Comparison of ENCODE assay signal across 1 mouse cellular context in genomic region chr11:53249686-53250085, GRCm38 (mm10).
TF ChIP-seq lines count a peak whose summit lies in the region.

No protein-coding gene starts in this region.

TF ChIP-seq in MEL, 35 proteins besides CTCF, POLR2A, EP300 and RAD21:
- TF ChIP-seq ZKSCAN1 (IDR thresholded peaks at IDR 0.05; ENCODE audit: low read depth, low read length): no peak
- TF ChIP-seq MAZ (IDR thresholded peaks at IDR 0.05; ENCODE audit: low read depth, low read length): no peak
- no peak for TF ChIP-seq GABPA (IDR thresholded peaks at IDR 0.05; ENCODE audit: low read depth, low read length)
- no peak for TF ChIP-seq USF1 (IDR thresholded peaks at IDR 0.05; ENCODE audit: low read depth, low read length)
- TF ChIP-seq CHD1 (IDR thresholded peaks at IDR 0.05; ENCODE audit: low read depth, low read length): no peak
- no peak for TF ChIP-seq GATA1 (IDR thresholded peaks at IDR 0.05; ENCODE audit: low read depth, low read length)
- TF ChIP-seq ZNF384 (IDR thresholded peaks at IDR 0.05; ENCODE audit: low read depth, low read length): 0 out of 2 replicates have a peak, but pooled peaks have one; percentile 11
- no peak for TF ChIP-seq POLR2AphosphoS2 (IDR thresholded peaks at IDR 0.05; ENCODE audit: low read length)
